Mouse (Mus musculus) intestine, embryonic 14.5 days (tissue): ENCODE data around the gene 9130213A22Rik. TPM values are rescaled to one million over a fixed set of nuclear protein-coding genes. Genes with fewer than 3 reads are reported as not detected.

Source experiments
- ATAC-seq: fragments of 200-750 bp; cut with Nextera tagmentation; replicated peaks from 2 replicates; pipeline ENCODE4 v1.8.0; 2017; ENCODE audit warnings: low read depth, moderate number of reproducible peaks, moderate TSS enrichment, moderate library complexity; ENCODE audit not compliant: low FRiP score, low TSS enrichment
- DNase-seq: peaks from one replicate; pipeline ENCODE4 v3.0.0-alpha.2; 2018; ENCODE audit warnings: low spot score
- H3K27ac ChIP-seq: fragments of 300-500 bp; sonication (generic); 2 replicates; pipeline ENCODE4 v1.5.1; 2014; ENCODE audit warnings: low read depth, mild to moderate bottlenecking, control low read depth
- H3K27me3 ChIP-seq: fragments of 300-500 bp; sonication (generic); replicated peaks from 2 replicates; pipeline ENCODE4 v1.6.1; 2014; ENCODE audit warnings: low read length, control low read depth; ENCODE audit not compliant: control insufficient read depth, insufficient read depth
- H3K36me3 ChIP-seq: fragments of 300-500 bp; sonication (generic); 2 replicates; pipeline ENCODE4 v1.6.1; 2014; ENCODE audit warnings: low read length, control low read depth; ENCODE audit not compliant: control insufficient read depth, insufficient read depth
- H3K4me1 ChIP-seq: fragments of 300-500 bp; sonication (generic); replicated peaks from 2 replicates; pipeline ENCODE4 v1.6.1; 2014; ENCODE audit warnings: low read length, control low read depth, mixed read lengths; ENCODE audit not compliant: control insufficient read depth, insufficient read depth
- H3K4me2 ChIP-seq: fragments of 300-500 bp; sonication (generic); 2 replicates; pipeline ENCODE4 v1.6.1; 2014; ENCODE audit warnings: low read length
- H3K4me3 ChIP-seq: fragments of 300-500 bp; sonication (generic); 2 replicates; pipeline ENCODE4 v1.5.1; 2014; ENCODE audit warnings: low read depth, low read length, control low read depth, mixed read lengths
- H3K9ac ChIP-seq: fragments of 300-500 bp; sonication (generic); 2 replicates; pipeline ENCODE4 v1.6.1; 2014; ENCODE audit warnings: mild to moderate bottlenecking, low read length
- H3K9me3 ChIP-seq: fragments of 300-500 bp; sonication (generic); 2 replicates; pipeline ENCODE4 v1.6.1; 2016; ENCODE audit warnings: low read length, control low read depth; ENCODE audit not compliant: control insufficient read depth
- WGBS: fragments of 180-500 bp; shearing (Covaris S2); extraction: QIAGEN DNeasy Blood & Tissue Kit; methylation state at CpG from one replicate; pipeline ENCODE4 v1.1.7; 2014; 5-methylcytosine and 5-hydroxymethylcytosine counted together
- polyA plus RNA-seq: library from polyadenylated mRNA; unstranded; fragments of >200 nt; fragmentation: Nextera tagmentation; extraction: Ambion mirVana; gene quantifications from 2 replicates; pipeline ENCODE4 v1.2.1, GENCODE M21; 2014

9130213A22Rik gene
- polyA plus RNA-seq, 1 experiment from 2014 or later, result 0.30 TPM

DNA sequence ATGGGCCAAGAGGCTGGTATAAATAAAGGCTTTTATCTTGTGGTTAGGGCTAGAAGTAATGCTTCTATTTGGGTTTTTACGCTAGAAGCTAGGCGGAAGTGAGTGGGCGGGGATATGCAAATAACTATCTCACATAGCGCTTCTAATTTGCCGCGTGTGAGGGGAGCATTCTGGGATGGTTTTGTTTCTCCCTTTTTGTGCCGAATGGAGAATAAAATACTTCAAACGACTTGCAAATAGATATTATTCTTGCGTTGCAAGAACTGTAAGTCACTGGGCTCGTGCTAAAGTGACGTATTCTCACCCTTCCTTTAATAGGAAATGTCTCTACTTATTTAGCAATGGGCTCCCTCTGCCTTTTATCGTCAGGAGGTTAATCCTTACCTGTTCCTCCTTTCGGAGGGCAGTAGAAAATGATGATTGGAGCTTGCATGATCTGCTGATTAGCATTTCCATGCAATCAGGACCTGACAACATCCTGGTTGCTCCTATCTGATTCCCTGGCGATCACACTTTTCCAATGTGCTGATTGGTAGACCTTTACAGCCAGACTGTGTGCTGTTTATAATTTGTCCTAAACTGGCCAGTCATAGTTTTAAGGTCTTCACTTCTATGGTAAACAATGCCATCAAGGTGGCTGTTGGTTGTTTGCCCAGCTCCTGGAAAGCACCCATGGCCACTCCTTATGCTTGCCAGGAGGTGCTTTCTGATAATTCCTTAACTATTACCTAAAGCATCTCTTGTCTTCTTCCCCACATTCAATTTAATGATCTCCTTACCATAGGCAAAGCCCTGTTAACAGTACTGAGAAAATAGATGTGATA is 49.1 kb downstream of the 9130213A22Rik start:
- Histone ChIP-seq H3K4me2 (peak overlapping the region; percentile 46), H3K27me3 (no peaks in the 10 kb centered on the region), H3K4me3 (peak overlapping the region; percentile 25), H3K9ac (peak overlapping the region; percentile 70), H3K4me1 (peaks cover 18% of the 10 kb centered on the region), H3K9me3 (no peaks in the 10 kb centered on the region), H3K36me3 (no peaks in the 10 kb centered on the region), H3K27ac (peak overlapping the region; percentile 94)
- under 1% methylated on average over 14 of the region's 14 CpGs for WGBS
- DNase-seq, result peak; percentile 90
- ATAC-seq, result peak; percentile 73

DNA sequence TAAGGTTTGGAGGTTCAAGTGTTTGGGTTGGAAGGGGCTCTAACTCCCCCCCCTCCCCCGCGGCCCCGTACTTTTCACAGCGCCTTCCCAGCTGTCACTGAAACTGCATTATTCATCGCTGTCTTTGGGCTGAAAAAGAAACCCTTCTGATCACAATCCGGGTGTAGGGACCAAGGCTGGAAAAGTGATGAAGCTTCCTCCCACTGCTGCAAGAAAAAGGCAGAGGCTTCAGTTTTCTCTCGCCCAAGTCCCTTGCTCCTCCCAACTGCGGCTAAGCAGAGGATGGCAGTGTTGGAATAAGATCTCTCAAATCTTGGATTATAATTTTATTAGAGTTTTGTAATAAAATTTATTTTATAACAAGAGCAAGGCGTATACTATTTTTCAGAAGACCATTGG is 49.7 kb downstream of the 9130213A22Rik start:
- 6% methylated on average over 9 of the region's 9 CpGs for WGBS
- Histone ChIP-seq H3K9me3 (no peaks in the 10 kb centered on the region), H3K27me3 (no peaks in the 10 kb centered on the region), H3K4me2 (peak overlapping the region; percentile 46), H3K9ac (peak overlapping the region; percentile 70), H3K36me3 (no peaks in the 10 kb centered on the region), H3K4me1 (peaks cover 18% of the 10 kb centered on the region), H3K4me3 (peak overlapping the region; percentile 25), H3K27ac (peak overlapping the region; percentile 94)
- ATAC-seq, result no peak
- no peak for DNase-seq

DNA sequence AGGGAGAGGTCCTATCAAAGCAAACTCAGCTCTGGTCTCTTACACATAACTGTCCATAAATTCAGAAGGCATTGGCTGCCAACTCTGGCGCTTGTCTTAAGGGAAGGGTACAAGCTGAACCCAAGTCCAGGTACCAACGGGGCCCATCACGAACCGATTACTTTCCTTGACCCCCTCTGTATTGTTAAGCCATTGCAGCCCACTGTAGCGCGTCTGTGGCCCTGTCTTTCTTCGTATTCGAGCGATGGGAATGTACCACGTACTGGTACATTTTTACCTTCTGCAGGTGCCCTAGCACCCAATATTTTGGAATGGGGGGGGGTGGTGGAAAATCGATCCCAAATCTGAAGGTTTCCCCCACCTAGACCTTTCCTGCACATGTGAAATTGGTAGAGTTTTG is 50.2 kb downstream of the 9130213A22Rik start:
- 85% methylated on average over 11 of the region's 11 CpGs for WGBS
- Histone ChIP-seq H3K27ac (peak overlapping the region; percentile 94; the same call in 1 of the 2 replicates), H3K4me1 (peaks cover 18% of the 10 kb centered on the region), H3K9me3 (no peaks in the 10 kb centered on the region), H3K9ac (no peak overlapping the region), H3K4me2 (peak overlapping the region; percentile 46), H3K4me3 (peak overlapping the region; percentile 25), H3K27me3 (no peaks in the 10 kb centered on the region), H3K36me3 (no peaks in the 10 kb centered on the region)
- DNase-seq (no peak), ATAC-seq (no peak)

DNA sequence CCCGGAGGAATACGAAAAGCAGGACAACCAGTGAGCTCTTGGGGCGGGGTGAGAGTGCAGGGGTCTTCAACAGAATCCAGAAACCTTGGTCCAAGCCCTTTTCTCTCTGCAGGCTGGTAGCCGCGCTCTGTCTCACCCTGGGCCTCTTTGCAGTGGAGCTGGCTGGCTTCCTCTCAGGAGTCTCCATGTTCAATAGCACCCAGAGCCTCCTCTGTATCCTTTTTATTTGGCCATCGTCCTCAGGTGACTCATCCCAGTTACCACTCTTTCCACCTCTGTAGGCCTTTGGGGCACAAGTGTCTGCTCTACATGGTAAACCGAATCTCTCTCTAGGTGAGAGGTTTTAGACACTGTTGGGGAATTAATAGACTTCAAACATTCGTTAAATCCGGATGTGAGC is 51.1 kb downstream of the 9130213A22Rik start:
- H3K36me3 ChIP-seq, result no peaks in the 10 kb centered on the region
- H3K27me3 ChIP-seq, result no peaks in the 10 kb centered on the region
- 27% methylated on average over 9 of the region's 9 CpGs for WGBS
- H3K27ac ChIP-seq, result peak overlapping the region; percentile 91
- H3K9me3 ChIP-seq, result no peaks in the 10 kb centered on the region
- peak overlapping the region; percentile 77 for H3K9ac ChIP-seq
- ATAC-seq, result no peak
- peak overlapping the region; percentile 71 for H3K4me2 ChIP-seq
- DNase-seq, result peak; percentile 61
- peak overlapping the region; percentile 71 for H3K4me3 ChIP-seq
- H3K4me1 ChIP-seq, result peaks cover 18% of the 10 kb centered on the region

DNA sequence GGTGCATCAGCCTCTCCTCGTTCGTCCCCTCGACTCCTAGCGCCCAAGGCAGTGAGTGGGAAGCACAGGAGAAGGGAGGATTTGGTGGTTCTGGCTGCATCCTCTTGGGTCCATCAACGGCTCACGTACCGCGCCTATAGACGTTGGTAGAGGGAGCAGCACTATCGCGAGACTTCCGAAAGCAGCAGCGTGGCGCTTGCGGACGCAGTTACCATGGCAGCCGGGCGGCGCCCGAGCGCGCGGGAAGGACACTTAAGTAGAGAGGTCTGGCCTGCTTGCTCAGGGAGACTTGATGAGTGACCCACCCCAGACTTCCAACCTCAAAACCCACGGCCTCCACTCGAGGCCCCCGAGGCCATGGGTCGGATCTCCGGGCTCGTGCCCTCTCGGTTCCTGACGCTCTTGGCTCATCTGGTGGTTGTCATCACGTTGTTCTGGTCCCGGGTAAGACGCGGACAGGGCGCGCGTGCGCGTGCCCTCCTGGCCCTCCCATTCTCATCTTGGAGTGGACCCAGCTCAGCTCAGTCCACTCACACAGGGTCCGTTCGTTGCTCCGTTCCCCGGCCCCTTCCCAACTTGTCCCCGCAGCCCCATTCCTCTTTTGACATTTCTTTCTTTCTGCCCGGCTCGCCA is 51.7 kb downstream of the 9130213A22Rik start, which contains the start of gene Tmem107:
Tmem107 (plus strand) TSS at position 217 of the 633 bp plus-strand sequence.
- WGBS, result under 1% methylated on average over 47 of the region's 47 CpGs
- Histone ChIP-seq H3K9ac (peak within 1 kb of the TSS; percentile 77), H3K4me3 (peak within 1 kb of the TSS; percentile 71), H3K4me1 (peaks cover 18% of the 10 kb centered on the region), H3K27me3 (no peaks in the 10 kb centered on the region), H3K36me3 (no peaks in the 10 kb centered on the region), H3K9me3 (no peaks in the 10 kb centered on the region), H3K27ac (peak within 1 kb of the TSS; percentile 91), H3K4me2 (peak within 1 kb of the TSS; percentile 71)
- peak; percentile 83 for ATAC-seq
- peak; percentile 95 for DNase-seq

DNA sequence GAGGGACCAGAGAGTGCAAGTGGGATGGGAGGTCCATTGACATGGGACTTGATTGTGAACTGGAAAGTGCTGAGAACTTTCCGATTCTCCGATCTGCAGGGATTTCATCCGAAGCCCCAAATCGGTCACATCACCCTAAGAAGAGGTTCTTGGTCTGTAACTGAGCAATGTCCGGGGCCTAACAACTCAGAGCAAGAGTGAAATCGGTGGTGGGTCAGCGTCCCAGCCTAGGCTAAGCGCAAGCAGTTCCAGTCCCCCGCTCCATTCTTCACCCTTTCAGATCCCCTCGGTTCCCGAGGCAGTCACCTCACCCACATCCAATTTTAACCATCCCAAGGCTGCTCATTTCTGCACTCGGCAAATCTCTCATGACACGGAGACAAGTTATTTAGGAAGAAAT is 52.3 kb downstream of the 9130213A22Rik start:
- no peaks in the 10 kb centered on the region for H3K36me3 ChIP-seq
- peak overlapping the region; percentile 91 for H3K27ac ChIP-seq
- WGBS, result 1% methylated on average over 13 of the region's 13 CpGs
- peak overlapping the region; percentile 71 for H3K4me3 ChIP-seq
- peaks cover 18% of the 10 kb centered on the region for H3K4me1 ChIP-seq
- ATAC-seq, result no peak
- H3K27me3 ChIP-seq, result no peaks in the 10 kb centered on the region
- H3K9ac ChIP-seq, result peak overlapping the region; percentile 77
- H3K4me2 ChIP-seq, result peak overlapping the region; percentile 71
- H3K9me3 ChIP-seq, result no peaks in the 10 kb centered on the region
- DNase-seq, result no peak

Other genes with a start within 250 kb of the 9130213A22Rik start
- gene Rnf222, start 234.0 kb downstream of the 9130213A22Rik start, polyA plus RNA-seq, result 0.07 and 0.11 TPM in 2 replicates
- 1,271 and 1,334 TPM in 2 replicates for gene Rpl26, start 221.0 kb downstream of the 9130213A22Rik start, polyA plus RNA-seq
- 0.22 TPM in 1 of 2 replicates, not detected in the other for gene Odf4, start 195.5 kb downstream of the 9130213A22Rik start, polyA plus RNA-seq
- gene Arhgef15, start 165.1 kb downstream of the 9130213A22Rik start, polyA plus RNA-seq, result 9.6 and 9.9 TPM in 2 replicates
- 3.0 and 3.2 TPM in 2 replicates for gene Slc25a35, start 154.5 kb downstream of the 9130213A22Rik start, polyA plus RNA-seq
- 67.3 and 72.7 TPM in 2 replicates for gene Rangrf, start 147.4 kb downstream of the 9130213A22Rik start, polyA plus RNA-seq
- 32.9 and 38.7 TPM in 2 replicates for gene Pfas, start 114.1 kb downstream of the 9130213A22Rik start, polyA plus RNA-seq
- gene Ctc1, start 106.7 kb downstream of the 9130213A22Rik start, polyA plus RNA-seq, result 46.6 and 53.1 TPM in 2 replicates
- gene Aurkb, start 76.9 kb downstream of the 9130213A22Rik start, polyA plus RNA-seq, result 150 and 170 TPM in 2 replicates
- 8.8 TPM in 2 replicates for gene Borcs6, start 62.9 kb downstream of the 9130213A22Rik start, polyA plus RNA-seq
- 50.1 and 58.9 TPM in 2 replicates for gene Tmem107, start 51.8 kb downstream of the 9130213A22Rik start, polyA plus RNA-seq
- gene Vamp2, start 34.1 kb downstream of the 9130213A22Rik start, polyA plus RNA-seq, result 76.7 TPM in 2 replicates
- gene Per1, start 27.4 kb downstream of the 9130213A22Rik start, polyA plus RNA-seq, result 10.5 and 13.4 TPM in 2 replicates
- gene Hes7, start 2.2 kb downstream of the 9130213A22Rik start, polyA plus RNA-seq, result 0.28 and 0.32 TPM in 2 replicates
- gene Aloxe3, start 3.3 kb upstream of the 9130213A22Rik start, polyA plus RNA-seq, result 0.18 and 0.71 TPM in 2 replicates
- 0.12 and 0.28 TPM in 2 replicates for gene Alox12b, start 34.4 kb upstream of the 9130213A22Rik start, polyA plus RNA-seq
- 0.13 and 0.15 TPM in 2 replicates for gene Alox8, start 75.3 kb upstream of the 9130213A22Rik start, polyA plus RNA-seq
- gene Gucy2e, start 114.4 kb upstream of the 9130213A22Rik start, polyA plus RNA-seq, result 0.01 TPM in 1 of 2 replicates, not detected in the other
- 15.5 and 17.4 TPM in 2 replicates for gene Cntrob, start 201.2 kb upstream of the 9130213A22Rik start, polyA plus RNA-seq
- 155 and 160 TPM in 2 replicates for gene Trappc1, start 201.4 kb upstream of the 9130213A22Rik start, polyA plus RNA-seq
- 2.8 and 3.2 TPM in 2 replicates for gene Kcnab3, start 203.7 kb upstream of the 9130213A22Rik start, polyA plus RNA-seq
- gene Rnf227, start 217.9 kb upstream of the 9130213A22Rik start, polyA plus RNA-seq, result 13.2 and 14.3 TPM in 2 replicates
- gene Chd3, start 246.8 kb upstream of the 9130213A22Rik start, polyA plus RNA-seq, result 52.4 and 62.3 TPM in 2 replicates